Mouse (Mus musculus): ENCODE results near the gene Chpf2. TPM values are rescaled to one million over a fixed set of nuclear protein-coding genes. Genes with fewer than 3 reads are reported as not detected.

The Chpf2 gene
- polyA plus RNA-seq, 1 experiment from 2014 or later, result 19.2 TPM

DNA sequence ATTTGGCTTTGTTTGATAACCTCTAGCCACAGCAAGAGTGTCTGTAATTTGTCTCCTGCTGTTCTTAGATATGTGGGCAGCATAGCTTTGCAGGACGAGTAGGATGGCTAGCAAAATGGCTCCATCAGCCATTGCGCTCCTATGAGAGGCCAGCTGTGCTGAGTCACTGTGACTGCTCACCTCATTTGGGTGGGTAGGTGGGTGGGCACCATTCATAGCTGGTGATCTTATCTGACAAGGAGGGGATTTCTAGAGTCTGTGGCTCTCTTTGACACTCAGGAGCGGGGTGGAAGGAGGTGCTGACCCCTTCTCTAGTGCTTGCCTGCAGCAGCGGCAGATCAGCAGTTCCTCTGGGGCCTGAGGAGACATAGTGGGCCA, 648 bp downstream of the Chpf2 start:
- H3K9ac ChIP-seq (ENCODE audit: low read length), result peak overlapping the region; percentile 78
- WGBS, result 17% methylated on average over 4 of the region's 4 CpGs
- peak overlapping the region; percentile 73 for H3K4me3 ChIP-seq (ENCODE audit: low read depth, low read length)
- H3K36me3 ChIP-seq (ENCODE audit: control insufficient read depth, insufficient read depth, low read length), result peaks cover 5% of the 10 kb centered on the region; the same call in 1 of the 2 replicates
- DNase-seq (ENCODE audit: low spot score) (no peak), ATAC-seq (ENCODE audit: low FRiP score, low TSS enrichment) (no peak)
- H3K4me1 ChIP-seq (replicated peaks; ENCODE audit: control insufficient read depth, insufficient read depth), result 0 out of 2 replicates have a peak, but pooled peaks cover 2% of the 10 kb centered on the region
- H3K27ac ChIP-seq (replicated peaks), result peak overlapping the region; percentile 26; the same call in 1 of the 2 replicates
- no peaks in the 10 kb centered on the region for H3K9me3 ChIP-seq (ENCODE audit: control insufficient read depth, low read length)
- peak overlapping the region; percentile 86 for H3K4me2 ChIP-seq (replicated peaks; ENCODE audit: low read depth)
- H3K27me3 ChIP-seq (ENCODE audit: control insufficient read depth, insufficient read depth, low read length), result no peaks in the 10 kb centered on the region
- TF ChIP-seq CTCF (IDR thresholded peaks at IDR 0.05; ENCODE audit: low read depth) (no peak), EP300 (optimal IDR thresholded peaks at IDR 0.05) (no peak)

DNA sequence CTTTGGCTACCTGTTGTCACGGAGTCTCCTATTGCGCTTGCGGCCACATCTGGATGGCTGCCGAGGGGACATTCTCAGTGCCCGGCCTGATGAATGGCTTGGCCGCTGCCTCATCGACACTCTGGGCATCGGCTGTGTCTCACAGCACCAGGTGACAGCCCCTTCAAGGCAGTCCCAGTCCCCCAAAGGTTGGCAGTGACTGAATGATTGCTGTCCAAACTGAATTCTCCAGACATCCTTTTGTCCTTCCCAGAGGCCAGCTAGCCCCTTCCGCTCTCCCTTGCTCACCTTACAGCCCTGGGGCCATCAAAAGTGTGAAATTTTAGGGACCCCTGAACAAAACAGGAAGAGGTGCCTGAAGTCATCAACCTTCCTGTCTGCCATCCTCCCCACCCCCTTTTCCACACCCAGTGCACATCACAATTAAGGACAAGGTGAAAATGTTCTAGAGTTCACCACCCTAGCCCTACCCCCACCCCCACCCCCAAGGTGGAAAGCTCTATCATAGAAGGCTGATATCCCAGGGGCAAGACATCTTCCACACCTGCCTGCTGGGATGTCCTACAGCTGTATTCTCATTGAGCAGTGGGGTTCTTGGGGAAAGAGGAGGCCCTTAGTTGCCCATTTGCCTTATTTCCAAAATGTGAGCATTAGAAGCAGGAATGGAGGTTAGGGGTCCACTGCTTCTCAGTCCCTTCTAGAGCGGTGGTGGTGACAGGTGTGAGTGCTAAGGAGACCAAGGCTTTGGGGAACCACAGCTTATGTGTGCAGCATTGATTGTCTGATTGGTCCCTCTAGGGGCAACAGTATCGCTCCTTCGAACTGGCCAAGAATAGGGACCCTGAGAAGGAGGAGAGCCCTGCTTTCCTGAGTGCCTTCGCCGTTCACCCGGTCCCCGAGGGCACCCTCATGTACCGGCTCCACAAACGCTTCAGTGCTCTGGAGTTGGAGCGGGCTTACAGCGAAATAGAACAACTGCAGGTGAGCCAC, 3.3 kb downstream of the Chpf2 start:
- Histone ChIP-seq H3K4me2 (replicated peaks; ENCODE audit: low read depth) (no peak overlapping the region), H3K9me3 (ENCODE audit: control insufficient read depth, low read length) (no peaks in the 10 kb centered on the region), H3K36me3 (ENCODE audit: control insufficient read depth, insufficient read depth, low read length) (peaks cover 12% of the 10 kb centered on the region; the same call in 1 of the 2 replicates), H3K4me1 (replicated peaks; ENCODE audit: control insufficient read depth, insufficient read depth) (0 out of 2 replicates have a peak, but pooled peaks cover 2% of the 10 kb centered on the region), H3K27me3 (ENCODE audit: control insufficient read depth, insufficient read depth, low read length) (no peaks in the 10 kb centered on the region), H3K27ac (replicated peaks) (no peak overlapping the region), H3K4me3 (ENCODE audit: low read depth, low read length) (no peak overlapping the region), H3K9ac (ENCODE audit: low read length) (no peak overlapping the region)
- 90% methylated on average over 20 of the region's 20 CpGs for WGBS
- DNase-seq (ENCODE audit: low spot score) (no peak), ATAC-seq (ENCODE audit: low FRiP score, low TSS enrichment) (no peak)
- TF ChIP-seq EP300 (optimal IDR thresholded peaks at IDR 0.05) (no peak), CTCF (IDR thresholded peaks at IDR 0.05; ENCODE audit: low read depth) (no peak)

- DNase-seq (ENCODE audit: low spot score), result peak; percentile 69
These were observed 4.8 kb downstream of the Chpf2 start for GRCm38 (mm10) chr5:24591268-24591721.

DNA sequence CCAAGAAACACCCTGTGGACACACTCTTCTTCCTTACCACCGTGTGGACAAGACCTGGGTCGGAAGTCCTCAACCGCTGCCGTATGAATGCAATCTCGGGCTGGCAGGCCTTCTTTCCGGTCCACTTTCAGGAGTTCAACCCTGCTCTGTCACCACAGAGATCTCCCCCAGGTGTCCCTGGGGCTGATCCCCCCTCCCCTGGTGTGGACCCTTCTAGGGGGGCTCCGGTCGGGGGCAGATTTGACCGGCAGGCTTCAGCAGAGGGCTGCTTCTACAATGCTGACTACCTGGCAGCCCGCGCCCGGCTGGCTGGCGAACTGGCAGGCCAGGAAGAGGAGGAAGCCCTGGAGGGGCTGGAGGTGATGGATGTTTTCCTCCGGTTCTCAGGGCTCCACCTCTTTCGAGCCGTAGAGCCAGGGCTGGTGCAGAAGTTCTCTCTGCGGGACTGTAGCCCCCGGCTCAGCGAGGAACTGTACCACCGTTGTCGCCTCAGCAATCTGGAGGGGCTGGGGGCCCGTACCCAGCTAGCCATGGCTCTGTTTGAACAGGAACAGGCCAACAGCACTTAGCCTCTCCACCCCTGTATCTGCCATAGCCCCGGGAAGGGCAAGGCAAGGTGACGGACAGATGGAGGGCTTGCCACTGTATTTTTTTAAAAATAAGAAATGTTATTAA, 5.4 kb downstream of the Chpf2 start:
- WGBS, result 60% methylated on average over 24 of the region's 24 CpGs
- DNase-seq (ENCODE audit: low spot score), result no peak
- H3K36me3 ChIP-seq (ENCODE audit: control insufficient read depth, insufficient read depth, low read length), result peaks cover 15% of the 10 kb centered on the region; the same call in 1 of the 2 replicates
- no peak for TF ChIP-seq CTCF (IDR thresholded peaks at IDR 0.05; ENCODE audit: low read depth)
- TF ChIP-seq EP300 (optimal IDR thresholded peaks at IDR 0.05), result no peak
- peak overlapping the region; percentile 23 for H3K4me2 ChIP-seq (replicated peaks; ENCODE audit: low read depth)
- H3K27me3 ChIP-seq (ENCODE audit: control insufficient read depth, insufficient read depth, low read length), result no peaks in the 10 kb centered on the region
- 0 out of 2 replicates have a peak, but pooled peaks cover 2% of the 10 kb centered on the region for H3K4me1 ChIP-seq (replicated peaks; ENCODE audit: control insufficient read depth, insufficient read depth)
- no peak overlapping the region for H3K27ac ChIP-seq (replicated peaks)
- no peak overlapping the region for H3K4me3 ChIP-seq (ENCODE audit: low read depth, low read length)
- ATAC-seq (ENCODE audit: low FRiP score, low TSS enrichment), result no peak
- no peak overlapping the region for H3K9ac ChIP-seq (ENCODE audit: low read length)
- no peaks in the 10 kb centered on the region for H3K9me3 ChIP-seq (ENCODE audit: control insufficient read depth, low read length)

More at GRCm38 (mm10) chr5:24591268-24591721, 4.8 kb downstream of the Chpf2 start:
- TF ChIP-seq CTCF (IDR thresholded peaks at IDR 0.05; ENCODE audit: low read depth), result no peak
- TF ChIP-seq EP300 (optimal IDR thresholded peaks at IDR 0.05), result no peak
- H3K36me3 ChIP-seq (ENCODE audit: control insufficient read depth, insufficient read depth, low read length), result peaks cover 15% of the 10 kb centered on the region; the same call in 1 of the 2 replicates
- peak overlapping the region; percentile 23 for H3K4me2 ChIP-seq (replicated peaks; ENCODE audit: low read depth)
- no peaks in the 10 kb centered on the region for H3K9me3 ChIP-seq (ENCODE audit: control insufficient read depth, low read length)
- 40% methylated on average over 23 of the region's 23 CpGs for WGBS
- no peaks in the 10 kb centered on the region for H3K27me3 ChIP-seq (ENCODE audit: control insufficient read depth, insufficient read depth, low read length)
- H3K9ac ChIP-seq (ENCODE audit: low read length), result 0 out of 2 replicates have a peak overlapping the region, but pooled peaks have one; percentile 8
- H3K27ac ChIP-seq (replicated peaks), result no peak overlapping the region
- ATAC-seq (ENCODE audit: low FRiP score, low TSS enrichment), result peak; percentile 69
- no peak overlapping the region for H3K4me3 ChIP-seq (ENCODE audit: low read depth, low read length)
- 0 out of 2 replicates have a peak, but pooled peaks cover 2% of the 10 kb centered on the region for H3K4me1 ChIP-seq (replicated peaks; ENCODE audit: control insufficient read depth, insufficient read depth)

DNA sequence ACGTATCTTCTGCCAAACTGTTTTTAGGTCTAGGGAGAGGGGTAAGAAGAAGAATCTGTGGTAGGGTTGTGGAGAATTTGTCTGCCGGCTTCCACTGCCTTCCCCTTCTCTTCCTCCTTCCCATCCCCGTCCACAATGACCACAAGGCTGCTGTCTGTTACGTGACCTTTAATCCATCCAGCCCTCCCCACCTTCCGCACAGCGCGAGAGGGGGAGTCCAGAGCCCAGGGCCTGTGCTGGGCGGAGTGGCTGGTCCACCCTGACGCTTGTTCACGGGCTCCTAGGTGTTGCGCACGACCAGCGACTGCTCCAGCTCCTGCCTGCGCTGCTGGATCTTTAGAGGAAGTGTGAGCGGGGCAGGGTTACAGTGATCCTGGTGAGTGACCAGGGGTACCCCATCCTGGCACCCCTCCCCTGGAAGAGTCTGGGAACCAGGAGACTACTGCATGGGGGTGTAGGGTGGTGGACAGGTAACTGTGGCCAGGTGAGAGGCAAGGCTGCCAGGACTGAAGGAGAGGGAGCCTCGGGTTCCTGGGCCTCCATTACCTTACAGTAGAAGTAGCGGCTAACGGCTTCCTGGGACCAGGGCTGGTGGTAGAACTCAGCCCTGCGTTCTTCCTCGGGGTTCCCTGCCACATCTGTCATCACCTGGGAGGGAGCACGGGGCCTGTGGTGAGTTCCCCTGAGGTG, 6.1 kb downstream of the Chpf2 start:
- peaks cover 15% of the 10 kb centered on the region; the same call in 1 of the 2 replicates for H3K36me3 ChIP-seq (ENCODE audit: control insufficient read depth, insufficient read depth, low read length)
- ATAC-seq (ENCODE audit: low FRiP score, low TSS enrichment) (no peak), DNase-seq (ENCODE audit: low spot score) (no peak)
- TF ChIP-seq CTCF (IDR thresholded peaks at IDR 0.05; ENCODE audit: low read depth), result no peak
- TF ChIP-seq EP300 (optimal IDR thresholded peaks at IDR 0.05), result no peak
- H3K9ac ChIP-seq (ENCODE audit: low read length), result no peak overlapping the region
- no peaks in the 10 kb centered on the region for H3K27me3 ChIP-seq (ENCODE audit: control insufficient read depth, insufficient read depth, low read length)
- 72% methylated on average over 21 of the region's 21 CpGs for WGBS
- no peak overlapping the region for H3K27ac ChIP-seq (replicated peaks)
- no peak overlapping the region for H3K4me3 ChIP-seq (ENCODE audit: low read depth, low read length)
- no peak overlapping the region for H3K4me2 ChIP-seq (replicated peaks; ENCODE audit: low read depth)
- H3K4me1 ChIP-seq (replicated peaks; ENCODE audit: control insufficient read depth, insufficient read depth), result no peaks in the 10 kb centered on the region; the same call in 1 of the 2 replicates
- no peaks in the 10 kb centered on the region for H3K9me3 ChIP-seq (ENCODE audit: control insufficient read depth, low read length)

Data from stomach, postnatal 0 days (tissue).